Mouse (Mus musculus): ENCODE measurements around the gene Gramd1c. TPM values are rescaled to one million over a fixed set of nuclear protein-coding genes. Genes with fewer than 3 reads are reported as not detected.

Gramd1c gene
- polyA plus RNA-seq, 1 experiment: 0.06 TPM

DNA sequence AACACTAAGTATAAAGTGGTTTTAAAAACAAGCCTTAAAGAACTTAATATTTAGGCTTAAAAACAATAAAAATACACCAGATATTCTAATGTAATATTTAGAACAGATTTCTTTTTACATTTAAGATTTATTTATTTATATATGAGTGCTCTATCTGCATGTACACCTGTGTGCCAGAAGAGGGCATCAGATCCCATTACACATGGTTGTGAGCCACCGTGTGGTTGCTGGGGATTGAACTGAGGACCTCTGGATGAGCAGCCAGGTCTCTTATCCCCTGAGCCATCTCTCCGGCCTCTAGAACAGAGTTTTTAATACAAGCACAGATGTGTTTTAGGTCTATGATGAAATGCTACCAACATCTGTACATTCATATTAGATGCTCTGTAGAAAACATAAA lies 39.8 kb upstream of the Gramd1c start:
- no peaks in the 10 kb centered on the region for H3K27me3 ChIP-seq (ENCODE audit: control insufficient read depth, insufficient read depth, insufficient read length)
- no peak overlapping the region for H3ac ChIP-seq (ENCODE audit: control insufficient read depth, insufficient read length)
- no peak overlapping the region for H3K4me3 ChIP-seq
- no peaks in the 10 kb centered on the region for H3K79me2 ChIP-seq (ENCODE audit: control insufficient read depth, insufficient read depth)
- H3K4me2 ChIP-seq (ENCODE audit: low read depth): no peak overlapping the region
- peaks cover 59% of the 10 kb centered on the region for H3K36me3 ChIP-seq (ENCODE audit: control insufficient read depth, insufficient read depth)
- TF ChIP-seq USF1 (IDR thresholded peaks at IDR 0.05; ENCODE audit: low read depth) (no peak), MYOD1 (IDR thresholded peaks at IDR 0.05; ENCODE audit: control insufficient read depth in 1 of 3, insufficient read length in 2 of 3, low read depth in 2 of 3) (no peak), CEBPB (IDR thresholded peaks at IDR 0.05; ENCODE audit: insufficient read depth, poor library complexity, severe bottlenecking) (no peak), POLR2AphosphoS2 (IDR thresholded peaks at IDR 0.05; ENCODE audit: insufficient read length, low read depth) (no peak), SRF (IDR thresholded peaks at IDR 0.05; ENCODE audit: control insufficient read depth, insufficient read length, low read depth) (no peak), POLR2A (IDR thresholded peaks at IDR 0.05; ENCODE audit: insufficient read length, low read depth) (no peak), MAX (IDR thresholded peaks at IDR 0.05; ENCODE audit: low read depth) (no peak), E2F4 (IDR thresholded peaks at IDR 0.05; ENCODE audit: insufficient read depth) (no peak), TCF3 (IDR thresholded peaks at IDR 0.05; ENCODE audit: insufficient read length, low read depth) (no peak), TCF12 (IDR thresholded peaks at IDR 0.05; ENCODE audit: insufficient read depth, poor library complexity, severe bottlenecking) (no peak), REST (IDR thresholded peaks at IDR 0.05; ENCODE audit: insufficient read depth, insufficient read length) (no peak), MYOG (IDR thresholded peaks at IDR 0.05; ENCODE audit: control insufficient read depth in 1 of 3, insufficient read depth in 1 of 3, insufficient read length in 2 of 3, low read depth in 2 of 3) (no peak)

DNA sequence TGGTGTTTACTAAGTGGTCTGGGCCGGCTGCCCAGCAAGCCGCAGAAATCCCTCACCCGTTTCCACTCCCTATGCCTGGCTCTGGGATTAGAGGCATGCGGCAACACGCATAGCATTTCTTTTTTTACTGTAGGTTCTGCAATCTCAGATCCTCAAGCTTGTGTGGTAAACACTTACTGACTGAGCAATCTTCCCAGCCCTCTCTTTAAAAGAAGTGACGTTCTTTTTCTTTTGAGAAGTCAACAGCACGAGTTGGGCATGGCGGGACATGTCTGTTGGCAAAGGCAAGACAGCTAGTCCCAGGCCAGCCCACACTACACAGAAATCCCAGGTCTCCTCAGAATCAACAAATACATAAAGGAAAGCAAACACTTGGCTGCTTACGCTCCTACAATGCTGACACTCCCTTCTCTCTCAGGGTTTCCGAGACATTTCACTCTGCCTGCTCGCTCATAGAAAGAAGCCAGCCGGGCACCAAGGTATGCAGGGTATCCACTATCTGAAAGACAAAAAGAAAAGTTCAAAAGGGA lies 38.1 kb upstream of the Gramd1c start:
- H3K4me3 ChIP-seq: no peak overlapping the region
- no peaks in the 10 kb centered on the region for H3K79me2 ChIP-seq (ENCODE audit: control insufficient read depth, insufficient read depth)
- no peaks in the 10 kb centered on the region for H3K27me3 ChIP-seq (ENCODE audit: control insufficient read depth, insufficient read depth, insufficient read length)
- H3ac ChIP-seq (ENCODE audit: control insufficient read depth, insufficient read length): no peak overlapping the region
- no peak overlapping the region for H3K4me2 ChIP-seq (ENCODE audit: low read depth)
- H3K36me3 ChIP-seq (ENCODE audit: control insufficient read depth, insufficient read depth): peaks cover 60% of the 10 kb centered on the region
- no peak for TF ChIP-seq USF1 (IDR thresholded peaks at IDR 0.05; ENCODE audit: low read depth)
- TF ChIP-seq SRF (IDR thresholded peaks at IDR 0.05; ENCODE audit: control insufficient read depth, insufficient read length, low read depth): no peak
- no peak for TF ChIP-seq POLR2A (IDR thresholded peaks at IDR 0.05; ENCODE audit: insufficient read length, low read depth)
- TF ChIP-seq E2F4 (IDR thresholded peaks at IDR 0.05; ENCODE audit: insufficient read depth): no peak
- no peak for TF ChIP-seq MAX (IDR thresholded peaks at IDR 0.05; ENCODE audit: low read depth)
- TF ChIP-seq MYOG (IDR thresholded peaks at IDR 0.05; ENCODE audit: control insufficient read depth in 1 of 3, insufficient read depth in 1 of 3, insufficient read length in 2 of 3, low read depth in 2 of 3): no peak
- TF ChIP-seq TCF12 (IDR thresholded peaks at IDR 0.05; ENCODE audit: insufficient read depth, poor library complexity, severe bottlenecking): no peak

DNA sequence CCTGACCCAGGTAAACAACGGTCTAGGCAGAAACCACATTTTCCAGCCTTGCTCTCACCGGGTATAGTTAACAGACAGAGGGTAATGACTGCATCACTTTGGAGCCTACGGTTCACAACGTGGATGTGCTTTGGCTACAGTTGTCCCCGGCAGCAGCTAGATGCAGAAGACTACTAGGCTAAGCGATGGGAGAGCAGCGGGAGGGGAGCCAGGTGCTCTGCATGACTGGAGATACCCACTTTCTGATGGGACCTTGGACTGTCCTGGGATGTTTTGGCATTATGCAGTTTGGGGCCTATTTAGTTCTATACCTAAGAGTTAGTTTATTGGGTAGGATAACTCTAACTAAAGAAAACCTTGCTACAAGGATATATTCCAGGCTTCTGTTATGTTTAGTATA lies 36.2 kb upstream of the Gramd1c start:
- no peaks in the 10 kb centered on the region for H3K79me2 ChIP-seq (ENCODE audit: control insufficient read depth, insufficient read depth)
- no peak overlapping the region for H3K4me3 ChIP-seq
- H3K4me2 ChIP-seq (ENCODE audit: low read depth): no peak overlapping the region
- H3ac ChIP-seq (ENCODE audit: control insufficient read depth, insufficient read length): no peak overlapping the region
- no peaks in the 10 kb centered on the region for H3K27me3 ChIP-seq (ENCODE audit: control insufficient read depth, insufficient read depth, insufficient read length)
- TF ChIP-seq MYOG (IDR thresholded peaks at IDR 0.05; ENCODE audit: control insufficient read depth in 1 of 3, insufficient read depth in 1 of 3, insufficient read length in 2 of 3, low read depth in 2 of 3): no peak
- TF ChIP-seq TCF12 (IDR thresholded peaks at IDR 0.05; ENCODE audit: insufficient read depth, poor library complexity, severe bottlenecking): no peak
- no peak for TF ChIP-seq POLR2A (IDR thresholded peaks at IDR 0.05; ENCODE audit: insufficient read length, low read depth)
- TF ChIP-seq TCF3 (IDR thresholded peaks at IDR 0.05; ENCODE audit: insufficient read length, low read depth): no peak
- no peak for TF ChIP-seq USF1 (IDR thresholded peaks at IDR 0.05; ENCODE audit: low read depth)
- no peak for TF ChIP-seq E2F4 (IDR thresholded peaks at IDR 0.05; ENCODE audit: insufficient read depth)
- TF ChIP-seq POLR2AphosphoS2 (IDR thresholded peaks at IDR 0.05; ENCODE audit: insufficient read length, low read depth): no peak
- TF ChIP-seq SRF (IDR thresholded peaks at IDR 0.05; ENCODE audit: control insufficient read depth, insufficient read length, low read depth): no peak
- no peak for TF ChIP-seq MYOD1 (IDR thresholded peaks at IDR 0.05; ENCODE audit: control insufficient read depth in 1 of 3, insufficient read length in 2 of 3, low read depth in 2 of 3)
- no peak for TF ChIP-seq MAX (IDR thresholded peaks at IDR 0.05; ENCODE audit: low read depth)
- TF ChIP-seq REST (IDR thresholded peaks at IDR 0.05; ENCODE audit: insufficient read depth, insufficient read length): no peak
- TF ChIP-seq CEBPB (IDR thresholded peaks at IDR 0.05; ENCODE audit: insufficient read depth, poor library complexity, severe bottlenecking): no peak
- H3K36me3 ChIP-seq (ENCODE audit: control insufficient read depth, insufficient read depth): peaks cover 68% of the 10 kb centered on the region

DNA sequence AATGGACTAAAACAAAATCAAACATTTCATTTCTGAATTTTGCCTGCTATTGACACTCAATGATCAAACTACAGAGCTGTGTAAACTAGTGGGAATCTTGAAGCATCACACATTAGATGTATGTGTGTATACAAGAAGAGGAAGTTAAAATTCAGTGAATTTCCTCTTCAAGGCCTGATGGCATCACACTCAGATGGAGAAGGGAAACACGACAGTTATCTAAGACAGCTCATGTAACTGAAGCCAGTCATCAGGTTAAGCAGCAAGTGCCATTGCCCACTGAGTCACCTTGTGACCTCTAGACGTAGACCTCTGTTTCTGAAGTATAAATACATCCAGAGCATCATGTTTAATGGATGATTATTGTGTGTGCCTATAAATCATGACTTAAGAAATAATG lies 24.5 kb upstream of the Gramd1c start:
- H3K79me2 ChIP-seq (ENCODE audit: control insufficient read depth, insufficient read depth): no peaks in the 10 kb centered on the region
- H3K4me2 ChIP-seq (ENCODE audit: low read depth): no peak overlapping the region
- H3K4me3 ChIP-seq: no peak overlapping the region
- TF ChIP-seq POLR2A (IDR thresholded peaks at IDR 0.05; ENCODE audit: insufficient read length, low read depth) (no peak), CEBPB (IDR thresholded peaks at IDR 0.05; ENCODE audit: insufficient read depth, poor library complexity, severe bottlenecking) (no peak), MYOD1 (IDR thresholded peaks at IDR 0.05; ENCODE audit: control insufficient read depth in 1 of 3, insufficient read length in 2 of 3, low read depth in 2 of 3) (no peak), REST (IDR thresholded peaks at IDR 0.05; ENCODE audit: insufficient read depth, insufficient read length) (no peak), POLR2AphosphoS2 (IDR thresholded peaks at IDR 0.05; ENCODE audit: insufficient read length, low read depth) (no peak), USF1 (IDR thresholded peaks at IDR 0.05; ENCODE audit: low read depth) (no peak), MAX (IDR thresholded peaks at IDR 0.05; ENCODE audit: low read depth) (no peak), SRF (IDR thresholded peaks at IDR 0.05; ENCODE audit: control insufficient read depth, insufficient read length, low read depth) (no peak), MYOG (IDR thresholded peaks at IDR 0.05; ENCODE audit: control insufficient read depth in 1 of 3, insufficient read depth in 1 of 3, insufficient read length in 2 of 3, low read depth in 2 of 3) (no peak), TCF12 (IDR thresholded peaks at IDR 0.05; ENCODE audit: insufficient read depth, poor library complexity, severe bottlenecking) (no peak), E2F4 (IDR thresholded peaks at IDR 0.05; ENCODE audit: insufficient read depth) (no peak), TCF3 (IDR thresholded peaks at IDR 0.05; ENCODE audit: insufficient read length, low read depth) (no peak)
- no peaks in the 10 kb centered on the region for H3K27me3 ChIP-seq (ENCODE audit: control insufficient read depth, insufficient read depth, insufficient read length)
- peaks cover 43% of the 10 kb centered on the region for H3K36me3 ChIP-seq (ENCODE audit: control insufficient read depth, insufficient read depth)
- no peak overlapping the region for H3ac ChIP-seq (ENCODE audit: control insufficient read depth, insufficient read length)
